Mouse (Mus musculus) forebrain, embryonic 12.5 days (tissue): ENCODE measurements around the gene Ift52. TPM values are rescaled to one million over a fixed set of nuclear protein-coding genes. Genes with fewer than 3 reads are reported as not detected.

Source experiments
- ATAC-seq: fragments of 200-750 bp; cut with Nextera tagmentation; 2 replicates; pipeline ENCODE4 v1.8.0; 2017; ENCODE audit warnings: moderate TSS enrichment; ENCODE audit not compliant: low FRiP score
- H3K27ac ChIP-seq: fragments of 300-500 bp; sonication (generic); 2 replicates; pipeline ENCODE4 v1.5.1; 2016; ENCODE audit warnings: mild to moderate bottlenecking
- H3K27me3 ChIP-seq: fragments of 300-500 bp; sonication (generic); 2 replicates; pipeline ENCODE4 v1.6.1; 2016; ENCODE audit warnings: mild to moderate bottlenecking
- H3K36me3 ChIP-seq: fragments of 300-500 bp; sonication (generic); replicated peaks from 2 replicates; pipeline ENCODE4 v1.6.1; 2016; ENCODE audit warnings: mild to moderate bottlenecking
- H3K4me1 ChIP-seq: fragments of 300-500 bp; sonication (generic); 2 replicates; pipeline ENCODE4 v1.6.1; 2016
- H3K4me2 ChIP-seq: fragments of 300-500 bp; sonication (generic); 2 replicates; pipeline ENCODE4 v1.6.1; 2016; ENCODE audit warnings: mild to moderate bottlenecking, moderate library complexity
- H3K4me3 ChIP-seq: fragments of 300-500 bp; sonication (generic); replicated peaks from 2 replicates; pipeline ENCODE4 v1.5.1; 2016; ENCODE audit warnings: mild to moderate bottlenecking
- H3K9ac ChIP-seq: fragments of 300-500 bp; sonication (generic); 2 replicates; pipeline ENCODE4 v1.6.1; 2016; ENCODE audit warnings: mild to moderate bottlenecking
- H3K9me3 ChIP-seq: fragments of 300-500 bp; sonication (generic); 2 replicates; pipeline ENCODE4 v1.6.1; 2016
- WGBS: fragments of 180-500 bp; shearing (Covaris S2); methylation state at CpG from one replicate; pipeline ENCODE4 v1.1.7; 2016; 5-methylcytosine and 5-hydroxymethylcytosine counted together
- polyA plus RNA-seq: library from polyadenylated mRNA; unstranded; fragments of >200 nt; fragmentation: Nextera tagmentation; extraction: Ambion mirVana; gene quantifications from 2 replicates; pipeline ENCODE4 v1.2.1, GENCODE M21; 2016

Gene Ift52
- polyA plus RNA-seq = 48.4 and 52.2 TPM in 2 replicates

DNA sequence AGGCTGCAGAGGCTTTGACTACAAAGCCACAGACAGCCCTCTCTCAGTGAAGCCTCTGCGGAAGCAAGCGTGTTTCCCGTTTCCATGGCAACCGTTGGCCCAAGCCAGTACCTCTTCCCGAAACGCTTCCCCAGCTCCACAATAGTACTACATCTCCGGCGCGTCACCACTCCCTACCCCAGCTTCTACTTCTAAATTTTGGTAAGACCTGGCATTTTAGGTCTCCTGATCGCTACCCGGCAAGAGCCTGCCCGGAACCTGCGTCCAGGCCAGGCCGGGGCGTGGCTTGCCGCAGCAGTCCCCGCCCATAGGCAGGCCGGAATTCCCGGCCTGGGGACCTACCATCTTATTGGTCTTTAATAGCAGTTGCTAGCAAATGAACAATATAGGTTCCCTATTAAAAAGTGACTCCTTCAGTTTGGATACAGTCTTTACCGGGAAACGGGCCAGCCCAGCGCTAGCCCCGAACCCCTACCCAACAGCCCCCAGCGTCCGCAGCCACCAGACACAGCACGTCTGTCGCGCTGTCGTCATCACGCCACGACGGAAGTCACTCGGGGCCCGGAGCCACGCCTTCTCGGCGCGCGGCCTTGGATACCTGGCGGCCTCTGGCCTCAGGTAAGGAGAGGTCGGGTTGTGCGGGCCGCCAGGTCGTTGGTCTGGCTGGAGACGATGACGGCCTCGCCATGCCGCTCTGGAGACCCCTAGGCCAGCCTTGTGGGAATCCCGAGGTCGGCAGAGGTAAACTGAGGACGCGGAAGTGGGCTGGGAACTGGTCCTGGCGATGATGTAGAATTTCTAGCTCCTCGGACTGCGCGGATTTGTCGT lies at the start of gene Ift52:
TSS of gene Ift52 (plus strand) at position 439 of the 828 bp plus-strand sequence.
- peak within 1 kb of the TSS; percentile 58 for H3K4me2 ChIP-seq
- peak; percentile 96 for ATAC-seq
- H3K4me1 ChIP-seq = peaks cover 11% of the 10 kb centered on the region
- H3K9me3 ChIP-seq = no peaks in the 10 kb centered on the region
- peak within 1 kb of the TSS; percentile 65 for H3K4me3 ChIP-seq
- peak within 1 kb of the TSS; percentile 65 for H3K9ac ChIP-seq
- H3K36me3 ChIP-seq = no peaks in the 10 kb centered on the region
- WGBS = under 1% methylated on average over 57 of the region's 57 CpGs
- peak within 1 kb of the TSS; percentile 70; the same call in 1 of the 2 replicates for H3K27ac ChIP-seq
- 0 out of 2 replicates have a peak, but pooled peaks cover 4% of the 10 kb centered on the region for H3K27me3 ChIP-seq

GRCm38 (mm10) chr2:162968357-162968756 lies 48.8 kb upstream of the Ift52 start:
- no peak overlapping the region for H3K27ac ChIP-seq
- ATAC-seq = no peak
- H3K4me3 ChIP-seq = no peak overlapping the region
- no peaks in the 10 kb centered on the region for H3K27me3 ChIP-seq
- H3K4me2 ChIP-seq = no peak overlapping the region
- H3K4me1 ChIP-seq = peaks cover 2% of the 10 kb centered on the region
- WGBS = 10% methylated on average over 5 of the region's 5 CpGs
- H3K9me3 ChIP-seq = no peaks in the 10 kb centered on the region
- H3K36me3 ChIP-seq = no peaks in the 10 kb centered on the region
- H3K9ac ChIP-seq = no peak overlapping the region

GRCm38 (mm10) chr2:162969101-162969500 lies 48.1 kb upstream of the Ift52 start:
- Histone ChIP-seq H3K36me3 (no peaks in the 10 kb centered on the region), H3K9ac (no peak overlapping the region), H3K4me1 (peaks cover 10% of the 10 kb centered on the region), H3K4me3 (no peak overlapping the region), H3K4me2 (no peak overlapping the region), H3K27ac (no peak overlapping the region), H3K9me3 (no peaks in the 10 kb centered on the region), H3K27me3 (no peaks in the 10 kb centered on the region)
- 84% methylated on average over 3 of the region's 3 CpGs for WGBS
- no peak for ATAC-seq

GRCm38 (mm10) chr2:162970896-162971295 lies 46.3 kb upstream of the Ift52 start:
- Histone ChIP-seq H3K4me3 (no peak overlapping the region), H3K4me2 (no peak overlapping the region), H3K9me3 (no peaks in the 10 kb centered on the region), H3K36me3 (no peaks in the 10 kb centered on the region), H3K9ac (no peak overlapping the region), H3K27ac (no peak overlapping the region), H3K4me1 (peaks cover 16% of the 10 kb centered on the region), H3K27me3 (no peaks in the 10 kb centered on the region)
- 90% methylated on average over 6 of the region's 6 CpGs for WGBS
- ATAC-seq = no peak

DNA sequence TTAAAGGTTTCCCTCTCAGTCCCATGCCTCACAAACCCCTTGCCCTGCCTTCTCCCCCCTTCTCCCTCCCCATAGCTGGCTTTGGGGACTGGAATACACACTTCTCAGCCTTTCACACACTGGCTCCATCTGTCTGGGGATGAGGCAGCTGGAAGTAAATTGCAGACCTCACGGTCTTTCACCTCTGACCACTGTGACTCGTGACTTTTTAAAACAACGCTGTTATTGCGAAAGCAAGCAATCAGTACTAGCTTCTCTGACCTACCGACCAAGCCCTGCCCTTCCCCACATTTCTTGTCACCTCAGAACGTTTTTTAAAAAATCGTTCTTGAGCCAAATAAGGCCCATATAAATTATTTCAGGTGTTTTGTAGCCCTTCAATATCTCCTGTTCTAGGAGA lies 44.4 kb upstream of the Ift52 start:
- Histone ChIP-seq H3K4me2 (no peak overlapping the region), H3K4me3 (no peak overlapping the region), H3K9me3 (no peaks in the 10 kb centered on the region), H3K36me3 (no peaks in the 10 kb centered on the region), H3K4me1 (peaks cover 16% of the 10 kb centered on the region), H3K27me3 (no peaks in the 10 kb centered on the region), H3K27ac (no peak overlapping the region), H3K9ac (no peak overlapping the region)
- 80% methylated on average over 7 of the region's 7 CpGs for WGBS
- no peak for ATAC-seq

GRCm38 (mm10) chr2:162973206-162973605 lies 43.9 kb upstream of the Ift52 start:
- Histone ChIP-seq H3K9me3 (no peaks in the 10 kb centered on the region), H3K27ac (no peak overlapping the region)

GRCm38 (mm10) chr2:162973637-162974036 lies 43.5 kb upstream of the Ift52 start:
- 20% methylated on average over 11 of the region's 11 CpGs for WGBS
- Histone ChIP-seq H3K9ac (no peak overlapping the region), H3K36me3 (no peaks in the 10 kb centered on the region), H3K27me3 (no peaks in the 10 kb centered on the region), H3K9me3 (no peaks in the 10 kb centered on the region), H3K4me2 (no peak overlapping the region), H3K4me3 (no peak overlapping the region), H3K27ac (no peak overlapping the region), H3K4me1 (peaks cover 16% of the 10 kb centered on the region)
- ATAC-seq = no peak

More at GRCm38 (mm10) chr2:162973206-162973605, 43.9 kb upstream of the Ift52 start:
- H3K4me3 ChIP-seq = no peak overlapping the region
- H3K4me2 ChIP-seq = no peak overlapping the region
- no peak for ATAC-seq
- H3K36me3 ChIP-seq = no peaks in the 10 kb centered on the region
- no peak overlapping the region for H3K9ac ChIP-seq
- peaks cover 16% of the 10 kb centered on the region for H3K4me1 ChIP-seq
- H3K27me3 ChIP-seq = no peaks in the 10 kb centered on the region
- WGBS = 76% methylated on average over 5 of the region's 5 CpGs

GRCm38 (mm10) chr2:162975157-162975775 lies 41.9 kb upstream of the Ift52 start:
- Histone ChIP-seq H3K4me3 (no peak overlapping the region), H3K4me2 (no peak overlapping the region), H3K27me3 (no peaks in the 10 kb centered on the region), H3K27ac (0 out of 2 replicates have a peak overlapping the region, but pooled peaks have one; percentile 31), H3K4me1 (peaks cover 16% of the 10 kb centered on the region), H3K9me3 (no peaks in the 10 kb centered on the region), H3K36me3 (no peaks in the 10 kb centered on the region), H3K9ac (no peak overlapping the region)
- ATAC-seq = no peak
- 80% methylated on average over 11 of the region's 11 CpGs for WGBS

DNA sequence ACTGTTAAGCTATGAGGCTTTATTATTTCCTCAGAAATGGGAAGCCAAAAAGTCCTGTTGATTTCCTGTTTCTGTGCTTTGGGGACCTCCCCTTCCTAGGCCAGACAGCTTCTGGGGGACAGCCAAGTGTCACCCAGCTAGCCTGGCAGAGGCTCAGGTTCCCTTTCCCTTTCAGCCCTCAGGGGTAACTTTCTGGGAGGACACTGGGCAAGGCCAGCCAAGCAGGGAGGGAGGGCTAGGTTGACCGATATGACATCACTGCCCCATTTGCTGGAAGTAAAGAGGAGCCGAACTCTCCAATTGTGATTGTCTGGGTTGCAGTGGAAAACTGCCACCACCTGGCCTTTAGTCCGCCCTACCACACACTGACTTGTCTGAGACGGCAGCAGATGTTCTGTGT lies 41.2 kb upstream of the Ift52 start:
- ATAC-seq = no peak
- no peaks in the 10 kb centered on the region for H3K9me3 ChIP-seq
- no peak overlapping the region for H3K4me3 ChIP-seq
- H3K36me3 ChIP-seq = no peaks in the 10 kb centered on the region
- peaks cover 16% of the 10 kb centered on the region for H3K4me1 ChIP-seq
- H3K4me2 ChIP-seq = no peak overlapping the region
- H3K27me3 ChIP-seq = no peaks in the 10 kb centered on the region
- 67% methylated on average over 4 of the region's 4 CpGs for WGBS
- no peak overlapping the region for H3K27ac ChIP-seq
- H3K9ac ChIP-seq = no peak overlapping the region

DNA sequence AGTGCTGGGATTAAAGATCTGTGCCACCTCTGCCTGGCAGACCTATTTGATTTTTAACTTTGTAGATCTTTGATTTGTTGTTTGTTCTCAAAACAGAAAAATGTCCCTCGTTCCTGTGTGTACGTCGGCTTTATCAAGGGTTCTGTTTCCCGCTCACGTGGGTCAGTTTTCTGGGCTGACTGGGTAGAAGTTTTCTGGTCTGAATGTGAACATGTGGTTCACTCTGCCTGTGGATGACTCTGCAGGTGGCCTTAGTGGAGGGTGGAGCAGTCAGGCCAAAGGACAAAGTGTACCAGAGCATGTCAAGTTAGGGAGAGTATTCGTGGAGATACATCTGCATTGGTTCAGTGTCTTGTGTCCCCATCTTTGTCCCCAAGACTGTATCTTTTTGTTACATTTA lies 32.8 kb upstream of the Ift52 start:
- 89% methylated on average over 6 of the region's 6 CpGs for WGBS
- Histone ChIP-seq H3K9ac (no peak overlapping the region), H3K4me2 (no peak overlapping the region), H3K9me3 (no peaks in the 10 kb centered on the region), H3K27ac (no peak overlapping the region), H3K4me1 (no peaks in the 10 kb centered on the region), H3K36me3 (no peaks in the 10 kb centered on the region), H3K27me3 (peaks cover 3% of the 10 kb centered on the region; the same call in 1 of the 2 replicates), H3K4me3 (no peak overlapping the region)
- no peak for ATAC-seq

- ATAC-seq = no peak
- Histone ChIP-seq H3K27ac (no peak overlapping the region), H3K9ac (no peak overlapping the region), H3K4me1 (no peaks in the 10 kb centered on the region), H3K9me3 (no peaks in the 10 kb centered on the region), H3K4me3 (no peak overlapping the region), H3K36me3 (no peaks in the 10 kb centered on the region), H3K4me2 (no peak overlapping the region), H3K27me3 (peaks cover 3% of the 10 kb centered on the region; the same call in 1 of the 2 replicates)
- WGBS = 64% methylated on average over 3 of the region's 3 CpGs
Measured at GRCm38 (mm10) chr2:162985923-162986322, 31.2 kb upstream of the Ift52 start.

DNA sequence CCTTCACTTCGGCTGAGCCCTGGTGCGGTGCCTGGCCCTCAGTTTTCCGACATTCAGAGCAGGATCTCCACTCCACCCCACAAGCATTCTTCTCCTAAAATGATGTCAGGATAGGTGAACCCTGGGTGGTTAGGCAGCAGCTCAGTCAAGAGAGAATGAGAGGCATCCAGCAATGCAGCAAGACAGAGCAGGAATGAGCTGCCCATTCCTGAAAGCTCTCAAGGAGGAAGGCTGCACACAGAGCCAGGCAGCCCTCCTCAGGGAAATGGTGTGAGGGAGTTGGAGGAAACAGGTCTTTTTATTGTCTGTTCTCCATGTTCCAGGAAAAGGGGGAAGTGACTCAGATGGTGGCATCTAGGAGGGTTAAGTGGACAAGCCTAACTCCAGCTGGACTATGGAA lies 30.4 kb upstream of the Ift52 start:
- Histone ChIP-seq H3K4me1 (no peaks in the 10 kb centered on the region), H3K27me3 (peaks cover 7% of the 10 kb centered on the region; the same call in 1 of the 2 replicates), H3K36me3 (no peaks in the 10 kb centered on the region), H3K27ac (no peak overlapping the region), H3K9ac (no peak overlapping the region), H3K4me2 (no peak overlapping the region), H3K4me3 (no peak overlapping the region), H3K9me3 (no peaks in the 10 kb centered on the region)
- no peak for ATAC-seq
- 94% methylated on average over 3 of the region's 3 CpGs for WGBS
